Mouse (Mus musculus): Measurements from ENCODE around the gene Zranb2.

DNA sequence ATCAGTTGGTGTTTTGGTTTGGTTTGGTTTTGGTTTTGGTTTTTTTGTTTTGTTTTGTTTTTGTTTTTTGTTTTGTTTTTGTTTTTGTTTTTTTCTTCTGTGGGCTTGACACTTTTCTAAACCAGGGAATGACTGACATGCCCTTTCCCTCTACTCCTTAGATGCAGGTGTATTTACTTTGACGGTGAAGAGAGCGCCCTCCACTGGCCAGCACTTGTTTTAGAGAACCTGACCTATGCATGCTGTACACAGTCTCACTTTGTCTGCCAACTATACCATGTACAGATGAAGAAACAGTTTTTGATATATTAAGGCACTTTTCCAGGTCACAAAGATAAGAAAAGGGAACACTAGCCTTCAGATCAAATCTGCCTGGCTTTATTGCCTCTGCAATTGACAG, 47.8 kb downstream of the Zranb2 start:
- TF ChIP-seq CTCF (IDR thresholded peaks at IDR 0.05; ENCODE audit: borderline replicate concordance, control insufficient read depth, extremely low read depth, insufficient read depth, low read length, poor library complexity) (no peak), POLR2A (IDR thresholded peaks at IDR 0.05; ENCODE audit: control insufficient read depth, extremely low read depth, insufficient read depth, low read length, poor library complexity) (no peak)
